Mouse (Mus musculus) natural killer cell, adult 2 months (primary cell): Measurements from ENCODE around the gene Hoxc5.

ENCODE experiments used
- DNase-seq, 2 experiments: peaks; one replicate each; pipeline ENCODE4 v3.0.0; 2022; ENCODE audit warnings: low spot score in 2 of 2

Gene Hoxc5

GRCm38 (mm10) chr15:103037579-103037978 is 70.3 kb downstream of the Hoxc5 start:
- no peak for DNase-seq

DNA sequence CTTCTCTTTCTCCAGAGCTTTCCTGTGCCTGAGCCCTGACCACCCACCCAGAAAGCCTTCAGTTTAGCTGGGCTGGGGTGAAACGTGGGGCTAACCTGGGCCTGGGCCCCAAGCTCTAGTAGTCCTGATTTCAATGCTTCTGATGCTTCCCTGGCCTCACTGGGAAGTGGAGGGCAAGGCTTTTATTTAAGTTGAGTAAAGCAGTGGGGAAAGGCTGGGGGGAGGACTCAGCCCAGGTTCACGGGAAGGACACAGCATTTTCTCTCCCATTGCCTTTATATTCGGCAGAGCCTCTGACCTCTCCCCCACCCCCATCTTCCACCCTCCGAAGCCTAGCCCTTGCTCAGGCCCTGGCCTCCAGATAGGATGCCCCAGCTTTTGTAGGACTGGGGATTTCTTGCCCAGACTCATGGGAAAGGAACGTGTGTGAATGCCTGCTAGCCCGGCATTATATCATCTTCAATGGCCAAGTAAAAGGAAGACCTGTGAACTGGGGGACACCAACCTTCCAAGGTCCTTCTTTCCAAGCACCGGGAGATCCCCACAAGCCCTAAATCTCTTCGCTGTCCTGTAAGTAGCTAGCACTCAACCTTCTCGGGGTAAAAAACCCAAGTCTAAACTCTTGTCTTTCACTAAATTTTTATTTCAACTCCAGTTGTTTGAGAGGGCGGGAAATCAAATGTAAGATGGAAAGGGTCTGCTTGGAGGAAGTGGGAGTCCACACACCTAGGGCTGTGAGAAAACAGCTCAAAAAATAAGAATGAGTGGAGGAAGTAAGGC is 71.6 kb downstream of the Hoxc5 start:
- no peak for DNase-seq

DNA sequence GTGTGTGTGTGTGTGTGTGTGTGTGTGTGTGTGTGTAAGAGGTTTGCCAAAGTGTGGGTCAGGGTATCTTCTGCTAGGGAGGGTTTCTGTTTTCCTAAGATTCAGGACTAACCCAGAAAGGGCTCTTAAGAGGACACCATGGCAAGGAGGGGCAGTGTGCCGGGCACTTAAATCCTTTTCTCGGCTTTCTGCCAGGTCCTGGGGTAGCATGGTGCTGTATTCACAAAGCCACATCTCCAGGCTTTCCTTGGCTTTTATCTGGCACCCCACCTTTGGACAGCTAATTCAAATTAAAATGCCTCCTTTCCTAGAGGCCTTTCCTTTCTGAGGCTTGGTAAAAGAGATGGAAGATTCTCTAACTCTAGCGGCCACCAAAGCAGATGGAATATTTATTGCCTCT is 72.4 kb downstream of the Hoxc5 start:
- DNase-seq, result no peak

- DNase-seq, result no peak
Observed at GRCm38 (mm10) chr15:103040601-103041000, 73.4 kb downstream of the Hoxc5 start.

- DNase-seq, result no peak
Observed at GRCm38 (mm10) chr15:103041613-103042012, 74.4 kb downstream of the Hoxc5 start.

DNA sequence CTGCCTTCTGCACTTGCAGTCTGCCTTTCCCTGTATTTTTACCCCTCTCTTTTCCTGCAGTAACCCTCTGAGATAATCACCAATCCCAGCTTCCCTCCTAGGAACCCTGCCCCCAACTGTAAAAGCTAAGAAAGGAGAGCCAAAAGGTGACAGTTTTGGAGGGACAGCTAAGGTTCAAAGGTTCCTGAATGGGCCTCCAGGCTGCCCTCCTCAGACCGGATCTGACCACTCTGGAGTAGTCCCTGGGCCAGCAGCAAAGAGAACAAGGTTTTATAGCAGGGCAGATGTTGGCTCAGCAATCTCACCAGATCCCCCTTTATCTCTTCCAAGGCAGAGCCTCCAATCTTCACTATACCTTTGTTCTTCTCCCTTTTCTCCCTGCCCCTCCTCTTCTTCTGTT is 75.0 kb downstream of the Hoxc5 start:
- DNase-seq, result no peak

- no peak for DNase-seq
Observed at GRCm38 (mm10) chr15:103051670-103052069, 84.4 kb downstream of the Hoxc5 start.

- no peak for DNase-seq
Observed at GRCm38 (mm10) chr15:103053210-103053609, 86.0 kb downstream of the Hoxc5 start.

DNA sequence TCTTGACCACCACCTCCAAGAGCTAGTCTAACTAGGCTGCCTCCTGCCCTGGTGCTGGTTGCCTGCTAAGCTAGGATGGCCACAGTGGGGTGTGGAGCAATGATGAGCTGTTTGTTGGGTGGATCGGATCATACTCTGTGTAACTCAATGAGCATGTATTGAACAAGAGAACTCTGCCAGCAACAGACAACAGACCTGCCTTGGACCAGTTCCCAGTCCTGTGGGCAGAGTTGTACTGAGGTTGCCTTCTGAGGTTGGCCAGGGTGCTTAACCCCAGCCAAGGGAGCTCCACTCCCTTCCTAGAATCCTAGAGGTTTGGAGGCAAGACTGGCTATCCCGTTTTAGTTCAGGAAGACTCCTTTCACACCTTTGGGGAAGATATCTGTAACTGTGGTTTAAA is 89.2 kb downstream of the Hoxc5 start:
- no peak for DNase-seq

GRCm38 (mm10) chr15:103058715-103059114 is 91.5 kb downstream of the Hoxc5 start:
- DNase-seq, result no peak

DNA sequence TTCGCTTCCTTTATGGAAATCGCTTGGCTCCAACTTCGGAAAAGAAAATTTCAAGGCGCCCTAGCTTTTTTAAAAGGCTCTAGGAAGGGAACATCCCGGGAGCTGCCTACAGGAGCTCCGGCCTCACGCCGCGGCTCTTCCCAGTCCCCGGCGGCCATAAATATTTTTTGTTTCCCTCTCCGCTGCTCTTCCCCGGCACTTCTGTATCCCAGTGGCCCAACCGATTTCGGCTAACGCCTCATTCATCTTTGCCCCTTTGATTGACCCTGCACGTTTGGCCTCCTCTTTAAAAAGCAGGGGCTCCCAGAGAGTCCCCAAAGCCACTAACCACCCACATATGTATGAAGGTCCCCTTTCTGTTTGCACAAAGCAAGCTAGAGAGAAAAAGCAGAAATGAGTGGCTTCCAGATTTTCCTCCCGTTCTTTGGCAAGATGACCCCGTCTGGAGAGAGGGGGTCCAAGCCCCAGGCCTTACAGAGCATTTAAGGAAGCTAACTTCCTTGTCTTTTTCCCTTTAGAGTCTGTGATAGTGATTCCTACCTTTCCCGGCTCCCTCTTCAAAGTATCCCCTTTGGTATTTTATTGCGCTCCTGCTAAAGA is 92.2 kb downstream of the Hoxc5 start:
- no peak for DNase-seq

DNA sequence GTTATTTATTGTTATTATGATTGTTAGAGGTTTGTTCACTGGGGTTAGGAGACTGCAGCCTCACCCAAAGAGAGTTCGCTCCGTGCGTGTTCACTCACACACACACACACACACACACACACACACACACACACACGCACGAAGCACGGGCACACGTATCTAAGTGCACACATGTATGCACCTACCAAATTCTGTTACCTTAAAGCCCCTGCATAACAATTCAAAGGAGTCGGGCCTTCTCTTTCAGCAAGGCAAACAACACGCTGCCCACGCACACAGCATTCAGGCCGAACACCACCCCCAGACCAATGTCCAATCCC is 92.7 kb downstream of the Hoxc5 start:
- no peak for DNase-seq

GRCm38 (mm10) chr15:103060341-103061130 is 93.3 kb downstream of the Hoxc5 start:
- no peak for DNase-seq

DNA sequence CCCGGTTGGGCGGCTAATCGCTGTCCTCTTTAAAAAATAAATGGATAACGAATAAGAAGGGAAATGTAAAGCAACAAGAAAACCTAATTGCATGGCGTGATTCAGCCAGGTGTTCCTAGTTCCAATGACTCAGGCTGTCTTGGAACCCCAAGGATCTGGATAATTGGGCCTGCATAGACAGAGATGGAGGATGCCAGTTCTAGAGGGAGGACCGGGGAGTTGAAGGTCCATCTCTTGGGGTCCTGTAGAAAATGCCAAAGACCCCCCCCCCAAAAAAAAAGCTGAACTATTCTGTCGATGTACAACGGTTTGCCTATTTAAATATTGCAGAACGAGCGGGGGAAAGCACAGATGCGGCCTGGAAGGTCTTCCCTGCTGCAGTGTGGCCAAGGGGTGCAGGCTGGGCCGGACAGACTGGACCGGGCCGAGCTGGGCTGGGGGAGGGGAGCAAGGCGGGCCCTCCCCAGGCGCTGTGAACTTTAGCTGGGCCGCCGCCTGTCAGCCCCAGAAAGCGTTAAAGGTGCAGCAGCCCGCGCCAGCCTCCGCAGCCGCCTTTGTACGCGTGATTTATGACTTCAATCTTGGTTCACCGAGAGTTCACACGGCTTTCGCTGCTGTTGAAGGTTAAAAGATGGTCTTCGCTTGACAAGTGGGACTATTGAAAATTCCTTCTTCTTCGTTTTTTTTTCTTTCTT is 94.0 kb downstream of the Hoxc5 start:
- no peak for DNase-seq

DNA sequence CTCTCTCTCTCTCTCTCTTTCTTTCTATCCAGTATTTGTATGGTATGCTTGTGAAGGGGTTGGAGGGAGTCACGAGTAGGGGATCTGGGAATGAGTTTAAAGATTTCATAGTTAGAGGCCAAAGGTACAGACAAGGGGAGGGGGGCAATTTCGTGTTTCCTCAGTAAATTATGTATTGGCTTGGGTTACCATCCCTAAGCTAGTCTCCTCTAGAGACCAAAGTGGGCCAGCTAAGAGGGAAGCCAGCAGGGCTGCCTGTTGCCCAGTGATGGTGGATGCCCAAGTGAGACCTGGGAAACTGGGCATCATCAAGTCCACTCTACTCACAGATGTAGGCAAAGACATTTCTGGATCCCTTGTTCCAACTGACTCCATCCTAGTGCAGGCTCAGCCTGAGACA is 94.7 kb downstream of the Hoxc5 start:
- DNase-seq, result no peak

- DNase-seq, result no peak
Observed at GRCm38 (mm10) chr15:103065642-103066041, 98.4 kb downstream of the Hoxc5 start.
